Mouse (Mus musculus): ENCODE data around the gene Slc38a3. TPM values are rescaled to one million over a fixed set of nuclear protein-coding genes. Genes with fewer than 3 reads are reported as not detected.

The Slc38a3 gene
- polyA plus RNA-seq, 1 experiment, result 10.6 TPM

- H3K27me3 ChIP-seq (ENCODE audit: control insufficient read depth, insufficient read depth, low read length), result no peaks in the 10 kb centered on the region
- H3K27ac ChIP-seq (ENCODE audit: insufficient read depth, low read length), result peak overlapping the region; percentile 62
- no peak for TF ChIP-seq POLR2A (IDR thresholded peaks at IDR 0.05; ENCODE audit: low read depth, low read length)
- TF ChIP-seq CTCF (IDR thresholded peaks at IDR 0.05; ENCODE audit: extremely low read depth, insufficient read depth, insufficient read length, insufficient replicate concordance), result no peak
- H3K36me3 ChIP-seq (ENCODE audit: control insufficient read depth, insufficient read depth, low read length), result peaks cover 38% of the 10 kb centered on the region
- no peak for DNase-seq (ENCODE audit: low read depth in 1 of 2, low spot score in 2 of 2)
- H3K4me3 ChIP-seq (ENCODE audit: extremely low read depth, insufficient read depth, insufficient read length), result peak overlapping the region; percentile 40
- WGBS, result 11% methylated on average over 12 of the region's 12 CpGs
- H3K4me1 ChIP-seq (ENCODE audit: control insufficient read depth, insufficient read depth, insufficient read length), result peaks cover 3% of the 10 kb centered on the region; the same call in 1 of the 2 replicates
These were observed 56.3 kb downstream of the Slc38a3 start for GRCm38 (mm10) chr9:107612945-107613569.

- 2% methylated on average over 40 of the region's 48 CpGs for WGBS
- DNase-seq (ENCODE audit: low read depth in 1 of 2, low spot score in 2 of 2), result peak; percentile 88 to 97
These were observed 57.0 kb downstream of the Slc38a3 start for GRCm38 (mm10) chr9:107612191-107612944.

GRCm38 (mm10) chr9:107611456-107612190, 57.7 kb downstream of the Slc38a3 start:
- H3K36me3 ChIP-seq (ENCODE audit: control insufficient read depth, insufficient read depth, low read length), result peaks cover 30% of the 10 kb centered on the region
- peaks cover 3% of the 10 kb centered on the region; the same call in 1 of the 2 replicates for H3K4me1 ChIP-seq (ENCODE audit: control insufficient read depth, insufficient read depth, insufficient read length)
- DNase-seq (ENCODE audit: low read depth in 1 of 2, low spot score in 2 of 2), result no peak
- 33% methylated on average over 6 of the region's 6 CpGs for WGBS
- H3K4me3 ChIP-seq (ENCODE audit: extremely low read depth, insufficient read depth, insufficient read length), result no peak overlapping the region
- TF ChIP-seq CTCF (IDR thresholded peaks at IDR 0.05; ENCODE audit: extremely low read depth, insufficient read depth, insufficient read length, insufficient replicate concordance) (no peak), POLR2A (IDR thresholded peaks at IDR 0.05; ENCODE audit: low read depth, low read length) (no peak)
- H3K27ac ChIP-seq (ENCODE audit: insufficient read depth, low read length), result peak overlapping the region; percentile 71
- H3K27me3 ChIP-seq (ENCODE audit: control insufficient read depth, insufficient read depth, low read length), result no peaks in the 10 kb centered on the region

More at GRCm38 (mm10) chr9:107612191-107612944, 57.0 kb downstream of the Slc38a3 start:
- Histone ChIP-seq H3K4me1 (ENCODE audit: control insufficient read depth, insufficient read depth, insufficient read length) (peaks cover 3% of the 10 kb centered on the region; the same call in 1 of the 2 replicates), H3K27ac (ENCODE audit: insufficient read depth, low read length) (peak overlapping the region; percentile 71), H3K27me3 (ENCODE audit: control insufficient read depth, insufficient read depth, low read length) (no peaks in the 10 kb centered on the region), H3K4me3 (ENCODE audit: extremely low read depth, insufficient read depth, insufficient read length) (peak overlapping the region; percentile 40), H3K36me3 (ENCODE audit: control insufficient read depth, insufficient read depth, low read length) (peaks cover 33% of the 10 kb centered on the region)
- TF ChIP-seq POLR2A (IDR thresholded peaks at IDR 0.05; ENCODE audit: low read depth, low read length) (no peak; the same call in 1 of the 2 replicates), CTCF (IDR thresholded peaks at IDR 0.05; ENCODE audit: extremely low read depth, insufficient read depth, insufficient read length, insufficient replicate concordance) (peak; percentile 98)

- Histone ChIP-seq H3K4me1 (ENCODE audit: control insufficient read depth, insufficient read depth, insufficient read length) (peaks cover 3% of the 10 kb centered on the region), H3K27ac (ENCODE audit: insufficient read depth, low read length) (no peak overlapping the region)
- DNase-seq (ENCODE audit: low read depth in 1 of 2, low spot score in 2 of 2), result no peak
These were observed 59.9 kb downstream of the Slc38a3 start for GRCm38 (mm10) chr9:107609433-107609830.

GRCm38 (mm10) chr9:107608741-107609432, 60.4 kb downstream of the Slc38a3 start, which contains the start of gene Sema3b:
TSS of gene Sema3b (minus strand) at chr9:107609229.
- H3K27ac ChIP-seq (ENCODE audit: insufficient read depth, low read length), result no peak within 1 kb of the TSS
- no peak for DNase-seq (ENCODE audit: low read depth in 1 of 2, low spot score in 2 of 2)
- H3K4me1 ChIP-seq (ENCODE audit: control insufficient read depth, insufficient read depth, insufficient read length), result peaks cover 3% of the 10 kb centered on the region
- H3K4me3 ChIP-seq (ENCODE audit: extremely low read depth, insufficient read depth, insufficient read length), result no peak within 1 kb of the TSS
- WGBS, result 72% methylated on average over 12 of the region's 12 CpGs
- no peaks in the 10 kb centered on the region for H3K27me3 ChIP-seq (ENCODE audit: control insufficient read depth, insufficient read depth, low read length)
- TF ChIP-seq POLR2A (IDR thresholded peaks at IDR 0.05; ENCODE audit: low read depth, low read length) (no peak), CTCF (IDR thresholded peaks at IDR 0.05; ENCODE audit: extremely low read depth, insufficient read depth, insufficient read length, insufficient replicate concordance) (no peak)
- H3K36me3 ChIP-seq (ENCODE audit: control insufficient read depth, insufficient read depth, low read length), result peaks cover 4% of the 10 kb centered on the region; the same call in 1 of the 2 replicates

More at GRCm38 (mm10) chr9:107609433-107609830, 59.9 kb downstream of the Slc38a3 start:
- H3K4me3 ChIP-seq (ENCODE audit: extremely low read depth, insufficient read depth, insufficient read length), result no peak overlapping the region
- WGBS, result 90% methylated on average over 4 of the region's 4 CpGs
- TF ChIP-seq CTCF (IDR thresholded peaks at IDR 0.05; ENCODE audit: extremely low read depth, insufficient read depth, insufficient read length, insufficient replicate concordance), result no peak
- no peak for TF ChIP-seq POLR2A (IDR thresholded peaks at IDR 0.05; ENCODE audit: low read depth, low read length)
- no peaks in the 10 kb centered on the region for H3K27me3 ChIP-seq (ENCODE audit: control insufficient read depth, insufficient read depth, low read length)
- H3K36me3 ChIP-seq (ENCODE audit: control insufficient read depth, insufficient read depth, low read length), result peaks cover 8% of the 10 kb centered on the region

- 87% methylated on average over 9 of the region's 9 CpGs for WGBS
- no peak for DNase-seq (ENCODE audit: low read depth in 1 of 2, low spot score in 2 of 2)
- Histone ChIP-seq H3K36me3 (ENCODE audit: control insufficient read depth, insufficient read depth, low read length) (no peaks in the 10 kb centered on the region), H3K27ac (ENCODE audit: insufficient read depth, low read length) (no peak overlapping the region), H3K4me3 (ENCODE audit: extremely low read depth, insufficient read depth, insufficient read length) (no peak overlapping the region), H3K27me3 (ENCODE audit: control insufficient read depth, insufficient read depth, low read length) (no peaks in the 10 kb centered on the region), H3K4me1 (ENCODE audit: control insufficient read depth, insufficient read depth, insufficient read length) (peaks cover 13% of the 10 kb centered on the region)
- TF ChIP-seq CTCF (IDR thresholded peaks at IDR 0.05; ENCODE audit: extremely low read depth, insufficient read depth, insufficient read length, insufficient replicate concordance) (no peak), POLR2A (IDR thresholded peaks at IDR 0.05; ENCODE audit: low read depth, low read length) (no peak)
These were observed 61.6 kb downstream of the Slc38a3 start for GRCm38 (mm10) chr9:107607653-107608245.

Measured in spleen, adult 2 months (tissue).